Mouse (Mus musculus): ENCODE measurements around the gene Nynrin.

Gene Nynrin

GRCm38 (mm10) chr14:55877469-55878315 is 23.9 kb downstream of the Nynrin start:
- in situ Hi-C loops (cut with MboI, MseI), result loop anchor here (5.0 kb wide), 1 partner anchor 45 kb away; no protein-coding TSS in a partner anchor

DNA sequence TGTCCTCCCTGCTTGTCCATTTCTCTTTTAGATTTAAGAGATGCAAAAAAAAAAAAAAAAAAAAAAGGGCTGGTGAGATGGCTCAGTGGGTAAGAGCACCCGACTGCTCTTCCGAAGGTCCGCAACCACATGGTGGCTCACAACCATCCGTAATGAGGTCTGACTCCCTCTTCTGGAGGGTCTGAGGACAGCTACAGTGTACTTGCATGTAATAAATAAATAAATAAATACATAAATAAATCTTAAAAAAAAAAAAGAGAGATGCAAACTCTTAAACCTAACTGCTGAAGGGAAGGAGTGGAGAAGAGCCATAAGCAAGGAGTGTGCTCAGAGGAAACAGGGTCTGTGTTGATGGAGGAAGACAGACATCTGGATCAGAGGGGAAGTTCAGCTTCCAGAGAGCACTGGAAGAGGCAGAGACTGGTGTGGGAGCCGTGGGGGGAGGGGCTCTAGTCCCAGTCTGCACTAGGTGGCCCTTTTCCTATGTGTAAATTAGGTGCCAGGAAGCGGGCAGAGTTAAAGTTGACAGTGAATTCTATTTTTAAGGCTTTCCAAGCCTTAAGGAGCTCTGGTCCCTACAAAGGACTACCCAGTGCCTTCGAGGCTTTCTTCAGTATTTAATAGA is 24.6 kb downstream of the Nynrin start:
- in situ Hi-C loops (cut with MboI, MseI), result loop anchor here (5.0 kb wide), 1 partner anchor 44 kb away; no protein-coding TSS in a partner anchor

DNA sequence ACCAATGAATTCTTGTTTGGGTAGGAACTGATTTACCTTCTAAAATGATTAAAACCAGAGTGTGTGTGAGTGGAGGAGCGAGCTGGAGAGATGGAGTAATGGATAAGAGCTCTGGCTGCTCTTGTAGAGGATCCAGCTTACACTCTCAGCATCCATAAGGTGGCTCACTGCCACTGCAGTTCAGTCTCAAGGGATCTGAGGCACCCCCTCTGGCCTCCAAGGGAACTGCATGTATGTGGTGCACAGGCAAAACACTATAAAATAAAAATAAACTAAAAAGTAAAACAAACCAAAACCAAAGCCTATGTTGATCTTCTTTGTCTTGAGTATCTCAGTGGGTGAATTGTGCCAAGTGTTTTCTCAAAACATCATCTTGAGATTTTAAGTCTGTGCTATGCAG is 25.8 kb downstream of the Nynrin start:
- in situ Hi-C loops (cut with MboI, MseI), result loop anchor here (5.0 kb wide), 1 partner anchor 43 kb away; no protein-coding TSS in a partner anchor

DNA sequence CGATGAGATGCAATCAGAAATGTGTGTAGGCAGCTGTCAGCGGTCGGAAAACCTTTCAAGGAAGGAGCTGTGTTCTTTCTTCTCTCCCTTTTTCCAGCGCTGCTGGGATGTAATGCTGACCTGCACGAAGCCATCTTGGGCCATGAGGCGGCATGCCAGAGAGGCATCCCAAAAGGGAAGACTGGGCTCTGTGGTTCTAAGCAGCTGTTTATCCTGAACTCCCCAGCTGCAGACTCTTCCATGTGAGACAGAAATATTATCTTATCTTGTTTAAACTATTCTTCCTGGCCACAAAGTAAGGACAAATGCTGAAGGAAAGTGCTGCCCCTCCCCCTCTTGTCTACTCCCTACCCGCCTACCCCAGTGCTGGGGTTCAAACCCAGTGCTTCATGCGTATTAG is 27.2 kb downstream of the Nynrin start:
- in situ Hi-C loops (cut with MboI, MseI), result no loop called here

GRCm38 (mm10) chr14:55882171-55882641 is 28.4 kb downstream of the Nynrin start:
- in situ Hi-C loops (cut with MboI, MseI), result no loop called here

GRCm38 (mm10) chr14:55883149-55883661 is 29.4 kb downstream of the Nynrin start:
- in situ Hi-C loops (cut with MboI, MseI), result no loop called here

GRCm38 (mm10) chr14:55883663-55884062 is 29.9 kb downstream of the Nynrin start:
- in situ Hi-C loops (cut with MboI, MseI), result no loop called here

GRCm38 (mm10) chr14:55884166-55884565 is 30.4 kb downstream of the Nynrin start, which contains the start of gene Cbln3:
Cbln3 (minus strand) TSS chr14:55884392.
- in situ Hi-C loops (cut with MboI, MseI), result no loop called here

GRCm38 (mm10) chr14:55884713-55885113 is 30.9 kb downstream of the Nynrin start, which contains the start of gene Khnyn:
Khnyn (plus strand) TSS chr14:55884947.
- in situ Hi-C loops (cut with MboI, MseI), result no loop called here

DNA sequence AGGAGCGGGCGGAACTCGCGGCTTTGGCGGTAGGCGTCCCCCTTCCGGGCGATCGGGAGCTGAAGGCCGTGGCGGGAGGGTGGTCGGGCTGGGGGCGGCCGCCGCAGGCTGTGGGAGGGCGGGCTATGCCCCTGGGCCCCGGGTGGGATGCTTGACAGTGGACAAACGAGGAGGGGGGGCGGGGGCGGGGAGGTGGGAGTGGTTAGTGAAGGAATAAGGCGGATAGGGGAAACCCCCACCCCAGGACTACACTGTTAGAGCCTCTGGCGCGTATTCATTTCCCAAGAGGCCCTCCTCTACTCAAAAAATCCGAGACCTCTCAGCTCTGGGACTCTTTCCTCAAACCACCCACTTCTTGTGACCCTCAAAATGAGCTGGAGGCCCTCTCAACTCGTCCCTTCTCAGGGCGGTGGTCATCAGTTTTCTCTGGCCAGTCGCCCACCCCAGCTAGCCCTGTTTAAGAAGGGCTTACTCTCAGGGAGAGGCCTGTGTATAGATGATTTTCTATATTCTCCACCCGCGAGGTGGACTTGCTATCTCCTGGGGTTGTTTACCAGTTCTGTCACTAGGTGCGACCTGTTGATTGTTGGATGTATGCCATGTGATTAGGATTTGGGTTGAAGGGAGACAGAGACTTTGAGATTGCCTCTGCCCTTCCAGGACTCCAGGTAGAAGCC is 31.4 kb downstream of the Nynrin start:
- in situ Hi-C loops (cut with MboI, MseI), result no loop called here

GRCm38 (mm10) chr14:55885791-55886271 is 32.0 kb downstream of the Nynrin start:
- in situ Hi-C loops (cut with MboI, MseI), result no loop called here

DNA sequence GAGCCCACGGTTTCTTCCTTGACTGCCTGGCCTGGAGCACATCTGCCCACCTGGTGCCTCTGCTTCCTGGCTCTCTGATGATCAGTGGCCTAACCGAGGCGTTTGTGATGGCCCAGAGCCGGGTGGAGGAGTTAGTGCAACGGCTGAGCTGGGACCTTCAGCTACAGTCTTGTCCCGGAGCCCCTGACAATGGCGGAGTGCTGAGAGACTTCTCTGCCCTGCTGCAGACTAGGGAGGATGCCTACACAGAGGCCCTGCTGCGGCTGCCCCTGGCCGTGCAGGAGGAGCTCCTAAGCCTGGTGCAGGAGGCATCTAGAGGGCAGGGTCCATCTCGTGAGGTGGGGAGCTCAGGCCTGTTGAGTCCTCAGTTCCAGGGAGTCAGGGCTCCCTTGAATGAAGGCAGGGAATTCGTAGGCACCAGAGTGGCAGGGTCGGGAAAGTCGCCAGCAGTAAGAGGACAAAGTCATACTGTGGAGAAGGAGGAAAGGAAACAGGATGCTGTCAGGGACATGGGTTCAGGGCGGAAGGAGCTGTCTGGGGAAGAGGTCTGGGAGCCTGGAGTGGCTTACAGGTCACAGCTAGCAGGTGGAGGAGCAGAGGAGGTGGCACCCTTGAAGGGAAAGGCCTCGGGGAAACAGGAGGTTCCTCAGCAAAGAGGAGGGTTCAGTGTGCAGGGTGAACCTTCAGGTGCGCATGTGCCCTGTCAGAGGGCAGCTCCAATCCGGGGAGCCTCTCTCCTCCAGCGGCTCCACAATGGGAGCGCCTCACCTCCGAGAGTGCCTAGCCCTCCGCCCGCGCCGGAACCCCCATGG is 33.0 kb downstream of the Nynrin start:
- in situ Hi-C loops (cut with MboI, MseI), result no loop called here

GRCm38 (mm10) chr14:55897671-55898070 is 43.9 kb downstream of the Nynrin start:
- in situ Hi-C loops (cut with MboI, MseI), result no loop called here

GRCm38 (mm10) chr14:55898947-55899346 is 45.1 kb downstream of the Nynrin start:
- in situ Hi-C loops (cut with MboI, MseI), result no loop called here

- in situ Hi-C loops (cut with MboI, MseI), result loop anchor here (10.0 kb wide), 1 partner anchor 235 kb away; the partner anchor contains the start of gene Mdp1
Measured at GRCm38 (mm10) chr14:55899701-55900413, 46.0 kb downstream of the Nynrin start, which contains the start of gene Sdr39u1. Sdr39u1 (minus strand) TSS chr14:55900293.

DNA sequence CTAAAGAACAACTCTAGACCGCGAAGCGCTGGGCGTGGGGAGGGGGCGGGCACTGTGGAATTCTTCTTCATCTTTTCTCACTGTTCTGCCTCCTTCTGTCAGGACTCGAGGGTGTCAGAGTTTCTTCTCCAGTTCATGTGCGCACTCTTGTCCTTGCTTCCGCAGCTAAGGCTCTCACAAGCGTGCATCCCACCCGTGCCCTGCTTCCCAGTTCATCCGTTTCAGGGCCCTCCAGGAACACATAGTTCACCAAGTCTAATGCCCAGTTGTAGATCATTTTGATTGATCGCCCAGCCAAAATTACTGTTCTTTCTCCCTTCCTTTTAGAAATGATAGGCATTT is 46.6 kb downstream of the Nynrin start:
- in situ Hi-C loops (cut with MboI, MseI), result loop anchor here (10.0 kb wide), 1 partner anchor 236 kb away; the partner anchor contains the start of gene Mdp1

- in situ Hi-C loops (cut with MboI, MseI), result loop anchor here (10.0 kb wide), 1 partner anchor 241 kb away; the partner anchor contains the start of gene Mdp1
Measured at GRCm38 (mm10) chr14:55905518-55905917, 51.7 kb downstream of the Nynrin start.

DNA sequence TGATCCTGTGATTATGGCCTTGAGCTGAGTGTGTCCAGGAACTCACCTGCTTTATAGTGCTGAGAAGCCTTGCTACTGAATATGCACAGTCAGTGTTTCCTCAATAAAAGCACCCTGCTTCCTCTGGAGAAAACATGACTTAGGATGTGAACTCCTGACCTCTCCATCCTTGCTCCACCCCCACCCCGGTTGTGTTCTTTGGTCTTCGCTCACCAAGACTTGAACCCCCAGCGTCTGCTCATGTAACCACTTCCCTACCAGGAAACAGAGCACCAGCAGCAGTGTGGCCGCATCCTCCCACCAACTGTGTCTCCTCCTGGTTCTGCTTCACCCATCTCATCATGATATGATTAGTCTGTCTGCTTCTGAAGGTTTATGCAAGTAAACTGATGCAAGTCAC is 59.6 kb downstream of the Nynrin start:
- in situ Hi-C loops (cut with MboI, MseI), result no loop called here

GRCm38 (mm10) chr14:55918240-55919082 is 64.7 kb downstream of the Nynrin start:
- in situ Hi-C loops (cut with MboI, MseI), result no loop called here
